Mouse (Mus musculus) liver, embryonic 14.5 days (tissue): Measurements from ENCODE around the gene P2ry6.

Source experiments
- CTCF ChIP-seq: IDR thresholded peaks from 2 replicates; pipeline ENCODE4 v1.5.1; 2016; ENCODE audit warnings: antibody characterized with exemption, low read depth, control low read depth
- EP300 ChIP-seq: IDR thresholded peaks from 2 replicates; pipeline ENCODE4 v1.6.1; 2016; ENCODE audit warnings: antibody characterized with exemption, low read depth

- TF ChIP-seq EP300 (no peak), CTCF (no peak)
These were observed 24.1 kb upstream of the P2ry6 start for GRCm38 (mm10) chr7:100998578-100998960.
